Mouse (Mus musculus): ENCODE results near the gene Nynrin.

The Nynrin gene

DNA sequence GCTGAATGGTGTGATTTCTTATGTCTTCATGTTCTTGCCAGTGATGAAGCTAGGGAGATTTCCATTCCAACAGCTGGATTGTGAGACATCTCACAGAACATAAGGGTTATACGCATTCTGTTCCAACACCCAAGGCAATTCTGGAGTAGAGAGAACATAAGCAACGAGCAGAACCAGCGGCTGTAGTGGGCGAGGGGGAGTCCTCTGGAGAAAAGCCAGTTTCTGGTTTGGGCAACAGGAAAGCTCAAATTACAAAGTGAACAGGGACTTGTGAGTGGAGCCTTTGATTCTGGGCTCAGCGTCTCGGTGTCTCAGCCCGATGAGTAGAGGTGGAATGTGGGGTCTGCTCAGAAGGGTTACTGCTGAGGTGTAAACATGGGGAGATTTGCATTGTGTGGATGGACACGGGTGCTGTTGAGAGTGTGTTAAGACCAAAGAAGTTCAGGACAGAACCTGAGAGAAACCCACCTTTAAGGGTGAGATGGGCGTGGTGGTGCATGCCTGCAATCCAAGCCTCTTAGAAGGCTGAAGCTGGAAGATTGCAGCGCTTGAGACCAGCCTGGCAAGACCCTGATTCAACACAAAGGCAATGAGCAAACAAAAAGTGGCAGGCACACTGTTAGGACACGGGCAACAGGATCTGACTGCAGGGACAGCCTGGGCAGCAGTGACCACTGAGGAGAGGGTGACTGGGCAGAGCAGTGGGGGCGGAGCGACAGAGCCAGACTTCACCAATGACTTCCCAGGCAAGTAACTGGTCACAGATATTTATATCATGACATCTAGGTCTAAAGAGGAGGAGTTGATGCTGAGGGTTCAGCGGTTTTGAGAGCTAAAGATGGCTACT is 23.9 kb downstream of the Nynrin start:
- in situ Hi-C loops (cut with MseI, MboI): loop anchor here (5.0 kb wide), 1 partner anchor 40 kb away; no protein-coding TSS in a partner anchor

DNA sequence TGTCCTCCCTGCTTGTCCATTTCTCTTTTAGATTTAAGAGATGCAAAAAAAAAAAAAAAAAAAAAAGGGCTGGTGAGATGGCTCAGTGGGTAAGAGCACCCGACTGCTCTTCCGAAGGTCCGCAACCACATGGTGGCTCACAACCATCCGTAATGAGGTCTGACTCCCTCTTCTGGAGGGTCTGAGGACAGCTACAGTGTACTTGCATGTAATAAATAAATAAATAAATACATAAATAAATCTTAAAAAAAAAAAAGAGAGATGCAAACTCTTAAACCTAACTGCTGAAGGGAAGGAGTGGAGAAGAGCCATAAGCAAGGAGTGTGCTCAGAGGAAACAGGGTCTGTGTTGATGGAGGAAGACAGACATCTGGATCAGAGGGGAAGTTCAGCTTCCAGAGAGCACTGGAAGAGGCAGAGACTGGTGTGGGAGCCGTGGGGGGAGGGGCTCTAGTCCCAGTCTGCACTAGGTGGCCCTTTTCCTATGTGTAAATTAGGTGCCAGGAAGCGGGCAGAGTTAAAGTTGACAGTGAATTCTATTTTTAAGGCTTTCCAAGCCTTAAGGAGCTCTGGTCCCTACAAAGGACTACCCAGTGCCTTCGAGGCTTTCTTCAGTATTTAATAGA is 24.6 kb downstream of the Nynrin start:
- in situ Hi-C loops (cut with MseI, MboI): loop anchor here (5.0 kb wide), 1 partner anchor 39 kb away; no protein-coding TSS in a partner anchor

DNA sequence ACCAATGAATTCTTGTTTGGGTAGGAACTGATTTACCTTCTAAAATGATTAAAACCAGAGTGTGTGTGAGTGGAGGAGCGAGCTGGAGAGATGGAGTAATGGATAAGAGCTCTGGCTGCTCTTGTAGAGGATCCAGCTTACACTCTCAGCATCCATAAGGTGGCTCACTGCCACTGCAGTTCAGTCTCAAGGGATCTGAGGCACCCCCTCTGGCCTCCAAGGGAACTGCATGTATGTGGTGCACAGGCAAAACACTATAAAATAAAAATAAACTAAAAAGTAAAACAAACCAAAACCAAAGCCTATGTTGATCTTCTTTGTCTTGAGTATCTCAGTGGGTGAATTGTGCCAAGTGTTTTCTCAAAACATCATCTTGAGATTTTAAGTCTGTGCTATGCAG is 25.8 kb downstream of the Nynrin start:
- in situ Hi-C loops (cut with MseI, MboI): loop anchor here (5.0 kb wide), 1 partner anchor 38 kb away; no protein-coding TSS in a partner anchor

DNA sequence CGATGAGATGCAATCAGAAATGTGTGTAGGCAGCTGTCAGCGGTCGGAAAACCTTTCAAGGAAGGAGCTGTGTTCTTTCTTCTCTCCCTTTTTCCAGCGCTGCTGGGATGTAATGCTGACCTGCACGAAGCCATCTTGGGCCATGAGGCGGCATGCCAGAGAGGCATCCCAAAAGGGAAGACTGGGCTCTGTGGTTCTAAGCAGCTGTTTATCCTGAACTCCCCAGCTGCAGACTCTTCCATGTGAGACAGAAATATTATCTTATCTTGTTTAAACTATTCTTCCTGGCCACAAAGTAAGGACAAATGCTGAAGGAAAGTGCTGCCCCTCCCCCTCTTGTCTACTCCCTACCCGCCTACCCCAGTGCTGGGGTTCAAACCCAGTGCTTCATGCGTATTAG is 27.2 kb downstream of the Nynrin start:
- in situ Hi-C loops (cut with MseI, MboI): no loop called here

DNA sequence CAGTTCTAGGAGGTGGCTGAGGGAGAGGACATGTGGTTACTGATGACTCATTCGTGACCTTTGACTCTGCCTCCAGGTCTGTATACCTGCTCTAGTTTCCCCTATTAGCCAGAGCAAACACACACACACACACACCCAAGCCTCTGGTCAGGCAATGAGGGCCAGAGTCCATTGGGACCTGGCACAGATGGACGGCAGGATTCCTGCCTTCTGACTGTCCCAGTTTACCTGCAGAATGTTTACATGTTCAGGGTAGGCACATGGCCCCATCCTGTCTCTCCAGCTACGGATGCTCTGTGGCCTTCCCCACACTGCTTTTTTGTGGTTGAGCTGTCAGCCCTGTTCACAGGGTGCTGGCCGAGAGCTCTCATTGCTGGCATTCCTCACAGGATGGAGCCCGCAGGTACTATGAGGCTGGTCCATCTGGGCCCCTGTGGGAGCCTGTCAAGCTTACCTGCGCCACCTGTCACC is 28.4 kb downstream of the Nynrin start:
- in situ Hi-C loops (cut with MseI, MboI): no loop called here

DNA sequence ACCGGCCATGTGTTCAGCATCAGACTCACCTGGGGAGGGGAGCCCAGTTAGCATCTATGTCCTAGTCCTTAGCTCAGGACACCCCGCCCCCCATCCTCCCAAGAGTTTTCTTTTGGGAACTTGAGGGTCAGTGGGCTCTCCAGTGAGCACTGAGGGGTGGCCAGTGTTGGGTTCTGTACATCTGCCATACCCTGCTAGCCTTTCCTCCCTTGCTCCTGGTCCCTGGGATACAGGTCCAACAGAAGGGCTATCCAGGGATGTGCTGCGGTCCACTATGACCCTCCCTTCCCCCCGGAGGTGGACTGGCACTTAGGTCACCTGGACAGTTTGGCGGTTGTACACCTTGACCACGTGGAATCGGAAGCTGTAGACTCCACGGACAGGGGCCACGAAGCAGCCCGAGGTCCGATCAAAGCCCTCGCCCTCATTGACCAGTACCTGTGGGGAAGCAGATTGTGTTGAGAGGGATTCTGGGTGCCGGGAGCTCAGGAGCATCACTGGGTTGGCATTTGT is 29.4 kb downstream of the Nynrin start:
- in situ Hi-C loops (cut with MseI, MboI): no loop called here

DNA sequence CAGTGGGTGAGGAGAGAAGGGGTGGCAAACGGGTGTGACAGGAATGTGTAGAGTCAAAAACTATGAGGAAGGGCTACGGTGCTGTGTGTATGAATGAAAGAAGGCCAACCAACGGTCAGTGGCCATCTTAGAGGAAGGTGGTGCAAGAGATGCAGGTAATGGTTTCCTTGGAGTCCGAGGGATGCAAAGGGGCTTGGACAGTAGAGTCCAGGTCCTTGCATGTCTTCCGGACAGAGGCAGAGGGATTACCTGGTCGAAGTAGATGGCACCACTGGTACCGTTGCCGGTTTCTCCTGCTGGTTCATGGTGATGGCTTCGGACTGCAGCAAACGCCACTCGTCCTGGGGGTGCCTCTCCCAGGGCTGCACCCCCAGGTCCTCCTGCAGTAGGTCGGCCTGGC is 29.9 kb downstream of the Nynrin start:
- in situ Hi-C loops (cut with MseI, MboI): no loop called here

DNA sequence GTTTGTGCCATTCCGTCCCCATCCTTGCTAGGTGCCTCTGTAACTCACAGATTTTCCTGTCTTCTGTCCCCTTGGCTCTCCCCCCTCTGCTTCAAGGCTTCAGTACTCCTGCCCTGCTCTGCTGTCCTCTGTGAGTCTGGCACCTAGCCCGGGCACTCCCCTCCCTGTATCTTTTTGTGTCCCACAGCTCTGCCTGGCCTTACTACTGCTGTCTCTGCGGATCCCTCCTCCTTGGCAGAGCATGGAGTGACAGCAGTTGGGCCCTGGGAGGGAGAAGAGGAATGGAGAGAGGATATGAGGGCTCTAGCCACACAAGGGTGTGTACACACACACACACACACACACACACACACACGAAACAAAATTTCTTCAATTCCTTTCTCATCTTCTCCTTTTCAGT is 30.4 kb downstream of the Nynrin start, which contains the start of gene Cbln3:
Gene Cbln3 (minus strand): TSS at position 227 of the 400 bp plus-strand sequence.
- in situ Hi-C loops (cut with MseI, MboI): no loop called here

DNA sequence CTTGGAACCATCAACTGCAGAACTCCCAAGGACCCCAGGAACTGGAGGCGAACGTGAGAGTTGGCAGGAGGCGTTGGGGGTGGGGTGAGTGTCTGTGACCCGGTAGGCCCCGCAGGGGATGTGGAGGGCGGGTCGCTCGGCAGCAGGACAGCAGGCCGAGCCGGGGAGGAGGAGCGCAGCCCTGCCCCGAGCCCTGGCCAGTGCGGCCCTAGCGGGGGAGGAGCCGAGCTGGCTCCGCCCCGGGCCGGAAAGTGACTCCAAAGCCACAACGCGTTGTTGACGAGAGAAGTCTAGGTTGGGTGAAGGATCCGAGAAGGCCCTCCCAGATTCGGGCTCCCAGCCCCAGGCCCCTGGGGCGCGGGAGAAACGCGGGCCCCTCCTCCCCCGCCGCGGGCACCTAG is 30.9 kb downstream of the Nynrin start, which contains the start of gene Khnyn:
Gene Khnyn (plus strand): TSS at position 235 of the 401 bp plus-strand sequence.
- in situ Hi-C loops (cut with MseI, MboI): no loop called here

DNA sequence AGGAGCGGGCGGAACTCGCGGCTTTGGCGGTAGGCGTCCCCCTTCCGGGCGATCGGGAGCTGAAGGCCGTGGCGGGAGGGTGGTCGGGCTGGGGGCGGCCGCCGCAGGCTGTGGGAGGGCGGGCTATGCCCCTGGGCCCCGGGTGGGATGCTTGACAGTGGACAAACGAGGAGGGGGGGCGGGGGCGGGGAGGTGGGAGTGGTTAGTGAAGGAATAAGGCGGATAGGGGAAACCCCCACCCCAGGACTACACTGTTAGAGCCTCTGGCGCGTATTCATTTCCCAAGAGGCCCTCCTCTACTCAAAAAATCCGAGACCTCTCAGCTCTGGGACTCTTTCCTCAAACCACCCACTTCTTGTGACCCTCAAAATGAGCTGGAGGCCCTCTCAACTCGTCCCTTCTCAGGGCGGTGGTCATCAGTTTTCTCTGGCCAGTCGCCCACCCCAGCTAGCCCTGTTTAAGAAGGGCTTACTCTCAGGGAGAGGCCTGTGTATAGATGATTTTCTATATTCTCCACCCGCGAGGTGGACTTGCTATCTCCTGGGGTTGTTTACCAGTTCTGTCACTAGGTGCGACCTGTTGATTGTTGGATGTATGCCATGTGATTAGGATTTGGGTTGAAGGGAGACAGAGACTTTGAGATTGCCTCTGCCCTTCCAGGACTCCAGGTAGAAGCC is 31.4 kb downstream of the Nynrin start:
- in situ Hi-C loops (cut with MseI, MboI): no loop called here

DNA sequence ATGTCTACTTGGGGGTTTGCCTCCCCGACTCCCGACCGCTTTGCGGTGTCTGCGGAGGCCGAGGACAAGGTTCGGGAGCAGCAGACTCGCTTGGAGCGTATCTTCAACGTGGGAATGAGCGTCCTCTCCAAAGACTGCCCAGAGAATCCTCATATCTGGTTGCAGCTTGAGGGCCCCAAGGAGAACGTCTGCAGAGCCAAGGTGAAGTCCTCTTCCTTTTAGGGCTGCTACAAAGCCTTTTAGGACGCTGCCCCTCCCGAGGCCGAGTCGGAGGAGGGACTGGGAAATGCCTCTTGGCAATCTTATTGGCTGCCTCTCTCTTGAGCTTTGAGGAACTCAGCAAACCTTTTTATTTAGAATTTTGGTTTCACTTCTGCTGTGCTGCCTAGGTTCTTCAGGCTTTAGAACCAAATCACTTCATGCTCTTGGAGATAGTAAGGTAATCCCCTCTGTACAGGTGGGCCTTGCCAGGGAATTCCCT is 32.0 kb downstream of the Nynrin start:
- in situ Hi-C loops (cut with MseI, MboI): no loop called here

DNA sequence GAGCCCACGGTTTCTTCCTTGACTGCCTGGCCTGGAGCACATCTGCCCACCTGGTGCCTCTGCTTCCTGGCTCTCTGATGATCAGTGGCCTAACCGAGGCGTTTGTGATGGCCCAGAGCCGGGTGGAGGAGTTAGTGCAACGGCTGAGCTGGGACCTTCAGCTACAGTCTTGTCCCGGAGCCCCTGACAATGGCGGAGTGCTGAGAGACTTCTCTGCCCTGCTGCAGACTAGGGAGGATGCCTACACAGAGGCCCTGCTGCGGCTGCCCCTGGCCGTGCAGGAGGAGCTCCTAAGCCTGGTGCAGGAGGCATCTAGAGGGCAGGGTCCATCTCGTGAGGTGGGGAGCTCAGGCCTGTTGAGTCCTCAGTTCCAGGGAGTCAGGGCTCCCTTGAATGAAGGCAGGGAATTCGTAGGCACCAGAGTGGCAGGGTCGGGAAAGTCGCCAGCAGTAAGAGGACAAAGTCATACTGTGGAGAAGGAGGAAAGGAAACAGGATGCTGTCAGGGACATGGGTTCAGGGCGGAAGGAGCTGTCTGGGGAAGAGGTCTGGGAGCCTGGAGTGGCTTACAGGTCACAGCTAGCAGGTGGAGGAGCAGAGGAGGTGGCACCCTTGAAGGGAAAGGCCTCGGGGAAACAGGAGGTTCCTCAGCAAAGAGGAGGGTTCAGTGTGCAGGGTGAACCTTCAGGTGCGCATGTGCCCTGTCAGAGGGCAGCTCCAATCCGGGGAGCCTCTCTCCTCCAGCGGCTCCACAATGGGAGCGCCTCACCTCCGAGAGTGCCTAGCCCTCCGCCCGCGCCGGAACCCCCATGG is 33.0 kb downstream of the Nynrin start:
- in situ Hi-C loops (cut with MseI, MboI): no loop called here

DNA sequence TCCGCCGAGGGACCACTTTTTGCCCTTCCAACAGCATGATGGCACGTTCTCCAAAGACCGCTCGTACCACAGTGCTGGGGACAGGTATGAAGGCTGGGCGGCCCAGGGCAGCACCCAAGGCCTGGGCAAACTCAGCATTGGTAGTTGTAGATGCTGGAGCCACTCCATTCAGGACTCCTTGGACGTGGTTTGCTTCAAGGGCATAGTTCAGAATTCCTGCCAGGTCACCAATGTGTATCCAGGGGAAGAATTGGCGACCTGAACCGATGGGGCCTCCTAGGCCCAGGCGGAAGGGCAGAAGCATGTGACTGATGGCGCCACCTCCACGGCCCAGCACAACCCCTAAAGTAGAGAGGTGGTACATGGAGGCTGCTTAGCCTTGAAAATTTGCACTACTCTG is 43.9 kb downstream of the Nynrin start:
- in situ Hi-C loops (cut with MseI, MboI): no loop called here

DNA sequence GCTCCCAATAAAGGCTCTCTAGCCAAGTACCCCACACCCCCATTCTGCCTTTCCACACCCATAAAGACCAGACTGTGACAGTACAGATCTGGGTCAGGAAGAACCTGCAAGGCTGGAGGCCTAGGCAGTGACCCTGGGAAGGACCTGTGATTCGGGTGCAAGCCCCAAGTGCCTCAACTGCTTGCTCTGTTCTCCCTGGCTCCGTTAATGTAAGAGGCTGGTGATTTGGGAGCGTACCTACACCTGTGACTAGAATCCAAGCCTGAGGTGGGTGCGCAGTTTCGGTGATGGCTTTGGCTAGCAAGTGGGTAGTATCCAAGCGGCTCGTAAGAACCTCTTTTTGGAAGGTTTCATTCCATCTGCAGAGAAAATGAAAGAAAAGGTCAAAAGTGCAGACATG is 45.1 kb downstream of the Nynrin start:
- in situ Hi-C loops (cut with MseI, MboI): no loop called here

DNA sequence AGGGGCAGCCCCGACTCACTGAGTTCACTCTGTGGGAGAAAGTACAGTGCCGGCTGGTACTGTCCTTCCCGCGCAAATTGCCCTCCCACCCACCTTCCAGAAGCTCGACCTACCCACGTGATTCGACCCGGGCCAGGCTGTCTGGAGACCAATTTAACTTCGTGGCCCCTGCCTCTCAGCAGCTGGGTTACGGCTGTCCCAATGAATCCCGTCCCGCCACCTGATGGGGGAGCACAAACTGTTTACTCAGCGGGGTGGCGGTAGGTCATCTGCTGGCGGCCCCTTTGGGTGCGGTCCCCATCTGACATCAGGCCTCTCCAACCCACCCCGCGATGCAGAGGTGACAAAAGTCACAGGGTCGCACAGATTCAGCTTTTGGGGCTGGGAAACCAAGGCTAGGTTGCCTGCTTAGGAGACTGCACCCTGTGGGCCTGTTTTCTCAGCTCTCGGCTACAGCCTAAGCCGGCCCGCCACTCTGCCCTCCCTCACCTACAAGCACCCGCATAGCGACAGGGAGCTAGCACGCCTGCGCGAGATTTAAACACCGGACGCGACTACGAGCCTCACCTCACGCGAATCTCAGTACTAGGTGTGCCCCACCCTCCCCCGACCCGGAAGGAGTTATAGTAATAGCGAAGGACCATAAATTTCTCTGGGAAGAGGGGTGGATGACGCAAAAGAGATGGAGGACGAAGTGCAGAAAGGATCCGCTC is 46.0 kb downstream of the Nynrin start, which contains the start of gene Sdr39u1:
Gene Sdr39u1 (minus strand): TSS at position 593 of the 713 bp plus-strand sequence.
- in situ Hi-C loops (cut with MseI, MboI): no loop called here

DNA sequence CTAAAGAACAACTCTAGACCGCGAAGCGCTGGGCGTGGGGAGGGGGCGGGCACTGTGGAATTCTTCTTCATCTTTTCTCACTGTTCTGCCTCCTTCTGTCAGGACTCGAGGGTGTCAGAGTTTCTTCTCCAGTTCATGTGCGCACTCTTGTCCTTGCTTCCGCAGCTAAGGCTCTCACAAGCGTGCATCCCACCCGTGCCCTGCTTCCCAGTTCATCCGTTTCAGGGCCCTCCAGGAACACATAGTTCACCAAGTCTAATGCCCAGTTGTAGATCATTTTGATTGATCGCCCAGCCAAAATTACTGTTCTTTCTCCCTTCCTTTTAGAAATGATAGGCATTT is 46.6 kb downstream of the Nynrin start:
- in situ Hi-C loops (cut with MseI, MboI): no loop called here

DNA sequence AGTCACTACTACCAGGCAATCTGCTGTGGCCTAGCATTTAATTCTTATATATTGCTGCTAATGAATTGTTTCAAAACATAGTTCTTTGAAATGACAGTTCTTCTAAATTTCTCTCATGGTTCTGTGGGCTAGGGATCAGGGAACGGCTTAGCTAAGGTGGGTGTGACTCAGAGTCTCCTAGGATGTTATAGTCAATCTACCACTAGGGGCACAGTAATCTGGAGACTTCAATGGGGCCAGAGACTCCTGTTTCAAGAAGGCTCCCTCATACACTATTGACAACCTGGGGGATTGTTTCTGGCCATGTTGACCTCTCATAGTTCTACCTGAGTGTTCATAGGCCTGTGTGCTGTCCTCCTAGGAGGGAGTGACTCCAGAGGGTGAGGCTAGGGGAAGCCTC is 51.7 kb downstream of the Nynrin start:
- in situ Hi-C loops (cut with MseI, MboI): no loop called here

DNA sequence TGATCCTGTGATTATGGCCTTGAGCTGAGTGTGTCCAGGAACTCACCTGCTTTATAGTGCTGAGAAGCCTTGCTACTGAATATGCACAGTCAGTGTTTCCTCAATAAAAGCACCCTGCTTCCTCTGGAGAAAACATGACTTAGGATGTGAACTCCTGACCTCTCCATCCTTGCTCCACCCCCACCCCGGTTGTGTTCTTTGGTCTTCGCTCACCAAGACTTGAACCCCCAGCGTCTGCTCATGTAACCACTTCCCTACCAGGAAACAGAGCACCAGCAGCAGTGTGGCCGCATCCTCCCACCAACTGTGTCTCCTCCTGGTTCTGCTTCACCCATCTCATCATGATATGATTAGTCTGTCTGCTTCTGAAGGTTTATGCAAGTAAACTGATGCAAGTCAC is 59.6 kb downstream of the Nynrin start:
- in situ Hi-C loops (cut with MseI, MboI): no loop called here

DNA sequence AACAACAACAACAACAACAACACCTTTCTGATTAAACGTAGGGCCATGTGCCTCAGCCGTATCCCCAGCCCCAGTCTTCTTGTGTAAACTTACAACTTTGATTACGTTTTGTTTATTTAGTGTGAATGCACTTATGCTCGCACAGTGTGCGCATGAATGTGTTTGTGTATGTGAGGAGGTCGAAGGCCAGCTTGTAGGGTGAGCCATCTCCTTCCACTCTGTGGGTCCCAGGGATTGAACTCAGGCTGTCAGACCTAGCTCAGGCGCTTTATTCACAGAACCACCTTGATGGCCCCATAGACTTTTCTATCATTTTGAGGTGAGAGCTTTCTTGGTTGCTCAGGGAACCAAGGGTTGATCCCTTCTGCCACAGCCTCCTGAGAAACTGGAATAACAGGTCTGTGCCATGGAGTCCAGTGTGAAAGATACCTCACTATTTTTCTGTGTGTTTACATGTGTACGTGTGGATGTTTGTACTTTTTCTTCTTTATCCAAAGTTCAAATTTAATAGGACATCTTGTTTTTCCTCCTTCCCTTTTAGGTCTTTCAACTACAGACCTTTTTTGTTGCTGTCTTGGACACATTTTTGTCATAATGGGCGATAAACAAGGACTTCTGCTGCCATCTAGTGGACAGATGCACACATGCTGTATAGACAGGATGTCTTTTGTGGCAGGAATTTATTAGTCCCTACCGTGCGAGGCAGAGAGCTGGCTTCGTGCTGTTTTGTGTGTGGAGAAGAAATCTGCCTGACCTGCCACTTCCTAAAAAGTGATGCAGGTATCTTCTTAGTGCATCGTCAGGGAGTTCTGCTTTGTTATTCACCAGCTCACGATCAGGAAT is 64.7 kb downstream of the Nynrin start:
- in situ Hi-C loops (cut with MseI, MboI): loop anchor here (5.0 kb wide), 1 partner anchor 41 kb away; no protein-coding TSS in a partner anchor

All from mouse trophoblast stem cell (cell line).